Mouse (Mus musculus) limb, embryonic 10.5 days (tissue): ENCODE data around the gene Timm8a2. TPM values are rescaled to one million over a fixed set of nuclear protein-coding genes. Genes with fewer than 3 reads are reported as not detected.

Source experiments
- DNase-seq: peaks from one replicate; pipeline ENCODE4 v3.0.0-alpha.2; 2017; ENCODE audit warnings: low spot score
- H3K27ac ChIP-seq: fragments of 300-500 bp; sonication (generic); 2 replicates; pipeline ENCODE4 v1.5.1; 2016; ENCODE audit warnings: mild to moderate bottlenecking
- H3K27me3 ChIP-seq: fragments of 300-500 bp; sonication (generic); 2 replicates; pipeline ENCODE4 v1.6.1; 2016; ENCODE audit warnings: low read depth, mild to moderate bottlenecking; ENCODE audit not compliant: poor library complexity, severe bottlenecking
- H3K36me3 ChIP-seq: fragments of 300-500 bp; sonication (generic); 2 replicates; pipeline ENCODE4 v1.6.1; 2016; ENCODE audit warnings: mild to moderate bottlenecking, moderate library complexity
- H3K4me1 ChIP-seq: fragments of 300-500 bp; sonication (generic); 2 replicates; pipeline ENCODE4 v1.6.1; 2016
- H3K4me3 ChIP-seq: fragments of 300-500 bp; sonication (generic); 2 replicates; pipeline ENCODE4 v1.5.1; 2016; ENCODE audit warnings: mild to moderate bottlenecking, moderate library complexity
- H3K9me3 ChIP-seq: fragments of 300-500 bp; sonication (generic); replicated peaks from 2 replicates; pipeline ENCODE4 v1.6.1; 2016; ENCODE audit warnings: mild to moderate bottlenecking
- WGBS: fragments of 180-500 bp; shearing (Covaris S2); methylation state at CpG from one replicate; pipeline ENCODE4 v1.1.7; 2016; 5-methylcytosine and 5-hydroxymethylcytosine counted together
- polyA plus RNA-seq: library from polyadenylated mRNA; unstranded; fragments of >200 nt; fragmentation: Nextera tagmentation; extraction: Ambion mirVana; gene quantifications from 2 replicates; pipeline ENCODE4 v1.2.1, GENCODE M21; 2016

The Timm8a2 gene
- polyA plus RNA-seq = not detected in 2 replicates

- no peaks in the 10 kb centered on the region for H3K9me3 ChIP-seq
- WGBS = 94% methylated on average over 13 of the region's 13 CpGs
- no peak within 1 kb of the TSS for H3K27ac ChIP-seq
- no peaks in the 10 kb centered on the region for H3K36me3 ChIP-seq
- no peak for DNase-seq
- no peak within 1 kb of the TSS for H3K4me3 ChIP-seq
- H3K27me3 ChIP-seq = no peaks in the 10 kb centered on the region
- no peaks in the 10 kb centered on the region for H3K4me1 ChIP-seq
These were observed at the start of gene Timm8a2 for GRCm38 (mm10) chr14:122034451-122034850. Gene Timm8a2 (plus strand): TSS chr14:122034674.

DNA sequence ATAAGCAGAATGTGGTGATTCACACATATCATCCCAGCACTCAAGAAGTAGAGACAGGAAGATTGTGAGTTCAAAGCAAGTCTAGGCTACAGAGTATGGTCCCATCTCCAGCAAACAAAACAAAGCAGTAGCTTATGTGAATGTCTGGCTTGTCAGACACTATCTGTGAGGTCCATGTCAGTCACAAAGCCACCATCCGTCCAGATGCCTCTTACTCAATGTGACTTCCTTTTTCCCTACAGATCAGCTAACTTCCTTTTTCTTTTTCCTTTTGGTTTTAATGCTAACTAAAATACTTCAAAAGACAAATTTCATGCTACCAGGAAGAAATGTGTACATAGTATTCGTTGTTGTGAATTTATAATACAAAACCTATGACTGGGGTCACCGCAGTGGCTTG, 49.0 kb upstream of the Timm8a2 start:
- Histone ChIP-seq H3K4me1 (no peaks in the 10 kb centered on the region), H3K27me3 (no peaks in the 10 kb centered on the region), H3K9me3 (no peaks in the 10 kb centered on the region), H3K36me3 (0 out of 2 replicates have a peak, but pooled peaks cover 6% of the 10 kb centered on the region), H3K27ac (no peak overlapping the region), H3K4me3 (no peak overlapping the region)
- 87% methylated on average over 3 of the region's 3 CpGs for WGBS
- no peak for DNase-seq

DNA sequence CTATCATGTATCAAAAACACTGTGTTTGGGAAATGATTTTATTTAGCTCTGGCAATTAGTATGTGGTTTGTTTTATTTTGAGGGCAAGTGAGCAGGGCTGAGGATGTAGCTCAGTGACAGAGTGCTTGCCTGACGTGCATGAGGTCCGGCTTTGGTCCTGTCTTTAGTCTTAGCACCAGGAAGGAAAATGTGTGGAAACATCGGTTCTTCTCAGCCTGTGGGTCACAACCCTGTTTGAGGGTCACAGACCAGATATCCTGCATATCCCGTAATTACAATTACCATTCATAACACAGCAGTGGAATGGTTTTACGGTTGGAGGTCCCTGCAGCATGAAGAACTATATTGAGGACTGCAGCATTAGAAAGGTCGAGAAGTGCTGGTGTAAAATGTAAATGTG, 48.4 kb upstream of the Timm8a2 start:
- Histone ChIP-seq H3K9me3 (no peaks in the 10 kb centered on the region), H3K27me3 (no peaks in the 10 kb centered on the region), H3K4me3 (no peak overlapping the region), H3K36me3 (0 out of 2 replicates have a peak, but pooled peaks cover 8% of the 10 kb centered on the region), H3K4me1 (no peaks in the 10 kb centered on the region), H3K27ac (no peak overlapping the region)
- WGBS = 88% methylated on average over 6 of the region's 6 CpGs
- no peak for DNase-seq

GRCm38 (mm10) chr14:121987287-121987686, 47.2 kb upstream of the Timm8a2 start:
- 89% methylated on average over 1 of the region's 1 CpGs for WGBS
- no peak overlapping the region for H3K4me3 ChIP-seq

DNA sequence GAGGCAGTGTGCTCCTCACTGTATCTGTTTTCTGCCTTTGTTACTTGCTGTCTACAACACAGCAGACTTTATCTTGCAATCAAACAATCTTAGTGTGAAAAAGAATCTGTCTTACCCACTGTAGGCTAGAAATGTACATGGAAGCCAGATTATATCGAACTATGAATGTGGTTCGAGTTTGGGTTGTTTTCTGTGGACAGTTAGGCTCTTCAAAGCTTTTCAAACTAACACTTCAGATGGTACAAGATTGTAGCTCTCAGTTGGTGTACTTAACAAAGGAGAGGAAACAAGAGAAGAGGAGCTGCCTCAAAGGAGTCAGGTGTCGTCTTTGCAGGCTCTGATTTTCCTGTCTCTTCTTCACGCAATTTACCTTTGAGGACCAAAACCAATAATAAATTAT, 46.8 kb upstream of the Timm8a2 start:
- 84% methylated on average over 4 of the region's 4 CpGs for WGBS
- Histone ChIP-seq H3K4me1 (no peaks in the 10 kb centered on the region), H3K27ac (no peak overlapping the region), H3K27me3 (no peaks in the 10 kb centered on the region), H3K4me3 (no peak overlapping the region), H3K9me3 (no peaks in the 10 kb centered on the region), H3K36me3 (0 out of 2 replicates have a peak, but pooled peaks cover 13% of the 10 kb centered on the region)
- DNase-seq = no peak

More at GRCm38 (mm10) chr14:121987287-121987686, 47.2 kb upstream of the Timm8a2 start:
- Histone ChIP-seq H3K27me3 (no peaks in the 10 kb centered on the region), H3K36me3 (0 out of 2 replicates have a peak, but pooled peaks cover 13% of the 10 kb centered on the region), H3K27ac (no peak overlapping the region), H3K9me3 (no peaks in the 10 kb centered on the region), H3K4me1 (no peaks in the 10 kb centered on the region)
- DNase-seq = no peak

DNA sequence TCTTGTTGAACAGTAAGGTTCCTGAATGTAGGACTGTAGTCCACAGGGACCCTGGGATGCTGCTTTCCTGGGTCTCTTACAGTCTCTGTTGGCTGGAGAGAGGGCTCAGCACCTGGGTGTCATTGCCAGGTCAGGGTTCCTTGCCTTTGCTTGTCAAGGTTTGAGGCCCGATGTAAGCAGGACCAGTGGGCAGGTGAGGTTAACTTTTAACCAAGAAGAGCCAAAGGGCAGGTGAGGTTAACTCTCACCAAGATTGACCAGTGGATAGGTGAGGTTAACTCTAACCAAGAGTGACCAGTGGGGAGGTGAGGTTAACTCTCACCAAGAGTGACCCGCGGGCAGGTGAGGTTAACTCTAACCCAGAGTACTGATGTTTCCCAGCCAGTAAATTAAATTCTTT, 45.1 kb upstream of the Timm8a2 start:
- peaks cover 17% of the 10 kb centered on the region for H3K36me3 ChIP-seq

DNA sequence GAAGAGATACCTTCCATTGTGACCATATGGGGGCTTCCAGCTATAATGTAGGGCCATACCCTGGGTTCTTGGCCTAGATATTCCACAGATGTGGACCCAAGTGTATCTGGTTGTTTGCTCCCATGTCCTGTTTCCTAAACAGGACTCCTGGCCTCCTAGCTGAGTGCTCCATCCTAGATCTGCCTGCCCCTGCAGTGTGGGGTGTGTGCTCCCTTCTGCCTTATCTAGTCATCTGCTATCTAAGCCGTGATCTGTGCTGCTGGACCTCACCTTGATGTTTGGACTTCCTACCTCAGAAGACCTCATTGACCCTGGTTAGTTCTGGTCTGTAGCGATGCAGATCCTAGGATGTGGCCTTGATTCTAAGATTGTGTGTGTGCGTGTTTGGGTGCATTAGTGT, 44.6 kb upstream of the Timm8a2 start:
- no peak overlapping the region for H3K4me3 ChIP-seq
- H3K27me3 ChIP-seq = no peaks in the 10 kb centered on the region
- peaks cover 21% of the 10 kb centered on the region for H3K36me3 ChIP-seq
- no peaks in the 10 kb centered on the region for H3K9me3 ChIP-seq
- DNase-seq = no peak
- WGBS = 96% methylated on average over 3 of the region's 3 CpGs
- H3K4me1 ChIP-seq = no peaks in the 10 kb centered on the region
- H3K27ac ChIP-seq = no peak overlapping the region

More for the DNA sequence above, 45.1 kb upstream of the Timm8a2 start:
- DNase-seq = no peak
- Histone ChIP-seq H3K9me3 (no peaks in the 10 kb centered on the region), H3K27ac (no peak overlapping the region), H3K4me1 (no peaks in the 10 kb centered on the region), H3K27me3 (no peaks in the 10 kb centered on the region), H3K4me3 (no peak overlapping the region)
- 96% methylated on average over 3 of the region's 3 CpGs for WGBS

DNA sequence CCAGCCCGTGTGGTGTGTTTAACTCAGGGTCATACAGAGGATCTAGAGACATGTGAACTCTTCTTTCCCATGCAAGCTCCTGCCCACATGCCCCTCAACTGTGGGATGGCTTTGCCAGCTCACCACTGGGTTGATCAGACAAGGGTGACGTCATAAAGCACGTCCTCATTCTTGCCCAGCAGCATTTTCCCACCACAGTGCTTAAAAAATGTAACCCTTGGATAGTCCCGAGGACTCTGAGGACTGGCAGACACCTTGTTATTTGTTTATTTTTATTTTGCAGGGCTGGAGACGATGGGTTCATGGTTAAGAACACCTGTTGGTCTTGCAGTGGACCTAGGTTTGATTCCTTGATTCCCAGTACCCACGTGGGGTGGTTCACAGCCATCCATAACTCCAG, 43.6 kb upstream of the Timm8a2 start:
- Histone ChIP-seq H3K27me3 (no peaks in the 10 kb centered on the region), H3K4me1 (no peaks in the 10 kb centered on the region), H3K9me3 (no peaks in the 10 kb centered on the region), H3K36me3 (peaks cover 31% of the 10 kb centered on the region), H3K27ac (no peak overlapping the region), H3K4me3 (no peak overlapping the region)
- 93% methylated on average over 6 of the region's 6 CpGs for WGBS
- no peak for DNase-seq

GRCm38 (mm10) chr14:121991921-121992320, 42.6 kb upstream of the Timm8a2 start:
- Histone ChIP-seq H3K4me1 (no peaks in the 10 kb centered on the region), H3K9me3 (no peaks in the 10 kb centered on the region), H3K36me3 (peaks cover 40% of the 10 kb centered on the region), H3K27me3 (no peaks in the 10 kb centered on the region), H3K4me3 (no peak overlapping the region), H3K27ac (peak overlapping the region; percentile 34; the same call in 1 of the 2 replicates)
- no peak for DNase-seq

- Histone ChIP-seq H3K4me1 (no peaks in the 10 kb centered on the region), H3K4me3 (no peak overlapping the region), H3K36me3 (peaks cover 44% of the 10 kb centered on the region), H3K27me3 (no peaks in the 10 kb centered on the region), H3K27ac (peak overlapping the region; percentile 34; the same call in 1 of the 2 replicates), H3K9me3 (no peaks in the 10 kb centered on the region)
- 93% methylated on average over 13 of the region's 13 CpGs for WGBS
- DNase-seq = no peak
These were observed 41.8 kb upstream of the Timm8a2 start for GRCm38 (mm10) chr14:121992395-121993280.

- H3K4me3 ChIP-seq = no peak overlapping the region
- no peak overlapping the region for H3K27ac ChIP-seq
- DNase-seq = no peak
- WGBS = 98% methylated on average over 4 of the region's 4 CpGs
- H3K27me3 ChIP-seq = no peaks in the 10 kb centered on the region
- H3K36me3 ChIP-seq = peaks cover 48% of the 10 kb centered on the region
- no peaks in the 10 kb centered on the region for H3K9me3 ChIP-seq
- no peaks in the 10 kb centered on the region for H3K4me1 ChIP-seq
These were observed 40.9 kb upstream of the Timm8a2 start for GRCm38 (mm10) chr14:121993616-121994015.

- Histone ChIP-seq H3K36me3 (peaks cover 48% of the 10 kb centered on the region), H3K4me3 (no peak overlapping the region), H3K27ac (no peak overlapping the region), H3K27me3 (no peaks in the 10 kb centered on the region), H3K9me3 (no peaks in the 10 kb centered on the region), H3K4me1 (no peaks in the 10 kb centered on the region)
- DNase-seq = no peak
- 94% methylated on average over 17 of the region's 17 CpGs for WGBS
These were observed 40.2 kb upstream of the Timm8a2 start for GRCm38 (mm10) chr14:121994171-121994700.

DNA sequence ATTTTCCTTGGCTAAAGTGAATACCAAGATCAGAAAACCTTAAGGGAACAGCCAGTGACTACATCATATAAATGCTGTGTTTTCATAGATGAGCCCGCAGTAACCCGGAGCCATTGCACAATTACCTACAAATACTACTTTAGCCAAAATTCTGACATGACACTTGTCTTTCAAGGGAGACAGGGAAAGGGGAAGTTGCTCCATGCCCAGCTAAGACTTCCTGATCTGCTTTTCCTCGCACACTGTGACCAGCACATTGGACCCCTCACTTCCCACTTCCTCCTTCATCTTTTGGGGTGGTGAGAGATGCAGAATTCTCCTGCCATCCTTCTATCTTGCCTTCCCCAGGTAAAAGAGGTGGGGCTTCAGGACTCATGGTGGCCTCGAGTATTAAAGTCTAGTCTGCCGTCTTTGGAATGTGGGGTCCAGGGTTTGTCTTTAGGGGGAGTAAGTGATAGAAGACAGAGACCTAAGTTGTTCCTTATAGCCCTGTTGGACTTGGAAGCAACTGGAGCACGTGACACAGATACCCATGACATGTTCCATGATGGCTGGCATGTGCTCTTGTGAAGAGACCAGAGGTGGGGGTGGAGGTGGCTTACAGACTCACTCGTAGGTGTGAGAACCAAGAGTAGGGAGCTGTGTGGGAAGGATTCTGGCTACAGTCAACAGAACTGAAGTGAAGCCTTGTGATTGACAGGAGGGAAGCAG, 39.5 kb upstream of the Timm8a2 start:
- H3K27ac ChIP-seq = no peak overlapping the region
- H3K4me3 ChIP-seq = no peak overlapping the region
- WGBS = 93% methylated on average over 7 of the region's 7 CpGs
- no peaks in the 10 kb centered on the region for H3K27me3 ChIP-seq
- peaks cover 49% of the 10 kb centered on the region for H3K36me3 ChIP-seq
- no peaks in the 10 kb centered on the region for H3K4me1 ChIP-seq
- H3K9me3 ChIP-seq = no peaks in the 10 kb centered on the region
- DNase-seq = no peak
